Mouse (Mus musculus) heart, postnatal 0 days (tissue): ENCODE data around the gene Hnrnpa0.

ENCODE experiments used
- CTCF ChIP-seq: IDR thresholded peaks from 2 replicates; pipeline ENCODE4 v1.5.1; 2016; ENCODE audit warnings: antibody characterized with exemption, control low read depth, low read depth
- EP300 ChIP-seq: IDR thresholded peaks from 2 replicates; pipeline ENCODE4 v1.6.1; 2016; ENCODE audit warnings: antibody characterized with exemption, low read depth

DNA sequence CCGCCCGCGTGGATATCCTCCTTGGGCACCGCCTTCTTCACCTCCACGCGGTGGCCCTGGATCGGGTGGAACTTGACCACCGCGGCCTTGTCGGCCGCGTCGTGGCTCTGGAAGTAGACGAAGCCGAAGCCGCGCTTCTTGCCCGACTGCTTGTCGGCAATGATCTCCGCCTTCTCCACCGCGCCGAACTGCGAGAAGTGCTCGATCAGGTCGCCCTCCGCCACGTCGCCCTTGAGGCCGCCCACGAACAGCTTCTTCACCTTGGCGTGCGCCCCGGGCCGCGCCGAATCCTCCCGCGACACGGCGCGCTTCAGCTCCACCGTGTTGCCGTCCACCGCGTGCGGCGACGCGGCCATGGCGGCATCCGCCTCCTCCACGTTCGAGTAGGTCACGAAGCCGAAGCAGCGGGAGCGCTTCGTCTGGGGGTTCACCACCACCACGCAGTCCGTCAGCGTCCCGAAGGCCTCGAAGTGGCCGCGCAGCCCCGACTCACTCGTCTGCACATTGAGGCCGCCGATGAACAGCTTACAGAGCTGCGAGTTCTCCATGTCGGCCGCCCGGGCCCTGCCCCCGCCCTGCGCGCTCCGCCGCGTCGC, 492 bp downstream of the Hnrnpa0 start:
- no peak for TF ChIP-seq CTCF
- TF ChIP-seq EP300, result no peak
